Mouse (Mus musculus) CH12F3 (cell line): Measurements from ENCODE around the gene Clip3.

Source experiments
- in situ Hi-C: fragments of 300-500 bp; cut with MboI; formaldehyde crosslinking; loops from 2 replicates; pipeline ENCODE4 v1.14.3; 2020; ENCODE audit warnings: low sequenced_read_pairs

Gene Clip3

GRCm38 (mm10) chr7:30294296-30294695, 2.8 kb downstream of the Clip3 start:
- in situ Hi-C loops, result no loop called here

GRCm38 (mm10) chr7:30295103-30295502, 3.6 kb downstream of the Clip3 start:
- in situ Hi-C loops, result no loop called here

DNA sequence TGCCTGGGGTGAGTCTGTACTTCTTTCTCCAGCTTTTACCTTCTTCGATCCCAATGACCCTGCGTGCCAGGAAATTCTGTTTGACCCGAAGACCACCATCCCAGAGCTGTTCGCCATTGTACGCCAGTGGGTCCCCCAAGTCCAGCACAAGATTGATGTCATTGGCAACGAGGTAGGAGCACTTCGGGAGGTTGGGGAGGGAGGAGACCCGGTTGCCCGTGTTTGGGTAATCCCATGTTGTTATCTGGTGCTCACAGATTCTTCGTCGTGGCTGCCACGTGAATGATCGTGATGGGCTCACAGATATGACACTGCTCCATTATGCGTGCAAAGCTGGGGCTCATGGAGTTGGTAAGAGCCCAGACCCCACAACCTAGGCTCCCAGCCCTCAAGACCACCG, 5.3 kb downstream of the Clip3 start:
- in situ Hi-C loops, result no loop called here

DNA sequence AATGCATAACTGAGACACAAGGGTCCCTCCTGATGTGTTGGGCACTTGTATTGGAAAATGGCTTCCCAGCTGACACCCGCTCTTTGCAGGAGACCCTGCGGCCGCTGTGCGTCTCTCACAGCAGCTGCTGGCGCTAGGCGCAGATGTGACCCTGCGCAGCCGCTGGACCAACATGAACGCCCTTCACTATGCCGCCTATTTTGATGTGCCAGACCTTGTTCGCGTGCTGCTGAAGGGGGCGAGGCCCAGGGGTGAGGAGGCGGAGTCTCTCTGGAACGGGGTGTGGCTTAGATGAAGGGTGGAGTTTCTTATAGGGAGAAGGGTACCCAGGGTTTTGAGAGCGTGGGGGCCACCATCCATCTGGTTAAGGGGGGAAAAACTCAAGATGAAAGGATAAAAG, 5.7 kb downstream of the Clip3 start:
- in situ Hi-C loops, result no loop called here

DNA sequence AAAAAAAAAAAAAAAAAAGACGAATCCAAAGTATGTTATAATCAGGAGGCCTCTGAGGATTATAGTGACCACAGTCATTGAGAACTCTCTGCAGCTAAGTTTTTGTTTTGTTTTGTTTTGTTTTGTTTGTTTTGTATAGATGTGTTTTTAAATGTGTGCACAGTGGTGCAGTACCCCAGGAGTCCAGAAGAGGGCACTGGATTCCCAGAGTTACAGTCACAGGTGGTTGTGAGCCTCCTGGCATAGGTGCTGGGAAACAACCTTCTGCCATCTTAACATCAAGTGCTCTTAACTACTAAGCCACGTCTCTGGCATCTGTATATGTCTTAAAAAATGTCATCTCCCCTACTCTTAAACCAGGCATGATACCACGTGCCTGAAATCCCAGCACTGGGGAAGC, 9.4 kb downstream of the Clip3 start:
- in situ Hi-C loops, result no loop called here

DNA sequence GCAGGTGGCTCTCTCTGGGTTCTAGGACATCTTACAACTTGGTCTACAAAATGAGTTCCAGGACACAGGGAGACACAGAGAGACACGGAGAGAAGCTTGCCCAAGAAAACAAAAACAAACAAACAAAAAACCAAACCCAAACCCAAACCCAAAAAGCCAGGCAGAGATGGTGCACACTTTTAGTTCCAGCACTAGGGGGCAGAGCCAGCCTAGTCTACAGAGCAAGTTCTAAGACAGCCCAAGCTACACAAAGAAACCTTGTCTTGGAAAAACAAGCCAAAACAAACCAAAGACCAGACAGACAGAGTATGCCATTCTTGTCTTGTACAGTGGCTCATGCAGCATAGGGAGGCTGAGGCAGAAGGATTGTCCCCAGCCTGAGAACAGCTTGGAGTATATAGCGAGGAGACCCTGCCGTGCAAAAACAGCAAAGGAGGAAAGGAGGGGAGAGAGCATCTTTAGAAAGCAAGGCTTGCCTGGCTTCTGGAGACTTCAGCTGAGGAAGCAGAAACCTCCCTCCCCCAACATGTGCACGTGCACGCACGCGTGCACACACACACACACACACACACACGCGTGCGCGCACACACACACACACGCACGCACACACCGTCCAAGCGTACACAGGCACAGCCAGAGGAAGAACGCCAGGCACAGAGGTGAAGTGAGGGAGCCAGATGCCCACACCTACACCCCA, 14.7 kb downstream of the Clip3 start:
- in situ Hi-C loops, result no loop called here

- in situ Hi-C loops, result no loop called here
These were observed 16.8 kb downstream of the Clip3 start, which contains the start of gene Alkbh6 for GRCm38 (mm10) chr7:30308076-30309005. Alkbh6 (plus strand) TSS chr7:30308717.

DNA sequence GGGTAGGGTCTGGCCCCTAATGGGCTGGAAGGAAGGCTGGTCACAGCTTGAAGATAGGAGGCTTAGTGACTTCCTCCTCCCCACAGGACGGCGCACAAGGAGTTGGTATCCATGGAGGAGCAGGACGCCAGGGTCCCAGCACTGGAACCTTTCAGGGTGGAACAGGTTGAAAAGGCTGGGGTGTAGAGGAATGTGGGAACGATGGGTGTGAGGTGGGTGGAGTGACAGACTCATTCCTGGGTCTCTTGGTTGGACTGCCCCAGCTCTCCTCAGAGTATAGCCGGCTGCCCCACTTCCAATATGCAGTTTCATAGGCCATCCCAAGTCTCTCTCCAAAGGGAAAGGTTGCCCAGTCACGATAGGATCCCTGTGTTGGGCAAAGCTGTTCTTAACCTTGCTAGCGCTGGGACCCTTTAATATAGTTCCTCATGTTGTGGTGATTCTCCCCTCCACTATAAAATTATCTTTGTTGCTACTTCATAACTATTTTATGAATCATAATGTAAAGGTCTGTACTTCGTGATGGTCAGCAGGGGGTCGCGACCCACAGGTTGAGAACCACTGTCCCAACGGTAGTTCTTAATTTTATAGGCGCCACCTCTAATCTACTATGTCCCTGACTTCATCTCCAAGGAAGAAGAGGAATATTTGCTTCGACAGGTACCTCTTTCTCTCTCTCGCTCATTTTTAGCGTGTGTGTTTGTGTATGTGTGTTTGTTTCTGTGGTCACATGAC, 18.0 kb downstream of the Clip3 start:
- in situ Hi-C loops, result no loop called here

DNA sequence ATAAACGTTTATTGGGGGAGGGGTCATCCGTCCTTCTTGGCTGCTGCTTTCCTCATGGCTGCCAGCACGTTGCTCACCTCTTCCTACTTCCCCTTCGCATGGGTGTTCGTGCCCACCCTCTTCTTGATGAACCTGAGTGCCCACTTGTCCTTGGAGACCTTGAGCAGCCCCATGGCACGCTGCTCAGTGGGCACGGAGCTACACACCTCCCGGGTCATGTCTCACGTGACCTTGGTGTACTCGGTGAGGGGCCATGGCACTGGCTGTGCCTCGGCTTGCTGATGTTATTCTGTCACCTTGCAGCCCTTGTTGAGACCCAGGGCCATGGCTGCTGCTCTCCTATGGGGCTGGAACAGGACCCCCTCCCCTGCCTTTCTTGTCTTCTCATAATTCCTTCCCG, 18.6 kb downstream of the Clip3 start:
- in situ Hi-C loops, result no loop called here

GRCm38 (mm10) chr7:30313666-30314320, 22.3 kb downstream of the Clip3 start:
- in situ Hi-C loops, result no loop called here

GRCm38 (mm10) chr7:30314721-30315155, 23.2 kb downstream of the Clip3 start, which contains the start of gene Syne4:
Syne4 (plus strand) TSS chr7:30314807.
- in situ Hi-C loops, result no loop called here

DNA sequence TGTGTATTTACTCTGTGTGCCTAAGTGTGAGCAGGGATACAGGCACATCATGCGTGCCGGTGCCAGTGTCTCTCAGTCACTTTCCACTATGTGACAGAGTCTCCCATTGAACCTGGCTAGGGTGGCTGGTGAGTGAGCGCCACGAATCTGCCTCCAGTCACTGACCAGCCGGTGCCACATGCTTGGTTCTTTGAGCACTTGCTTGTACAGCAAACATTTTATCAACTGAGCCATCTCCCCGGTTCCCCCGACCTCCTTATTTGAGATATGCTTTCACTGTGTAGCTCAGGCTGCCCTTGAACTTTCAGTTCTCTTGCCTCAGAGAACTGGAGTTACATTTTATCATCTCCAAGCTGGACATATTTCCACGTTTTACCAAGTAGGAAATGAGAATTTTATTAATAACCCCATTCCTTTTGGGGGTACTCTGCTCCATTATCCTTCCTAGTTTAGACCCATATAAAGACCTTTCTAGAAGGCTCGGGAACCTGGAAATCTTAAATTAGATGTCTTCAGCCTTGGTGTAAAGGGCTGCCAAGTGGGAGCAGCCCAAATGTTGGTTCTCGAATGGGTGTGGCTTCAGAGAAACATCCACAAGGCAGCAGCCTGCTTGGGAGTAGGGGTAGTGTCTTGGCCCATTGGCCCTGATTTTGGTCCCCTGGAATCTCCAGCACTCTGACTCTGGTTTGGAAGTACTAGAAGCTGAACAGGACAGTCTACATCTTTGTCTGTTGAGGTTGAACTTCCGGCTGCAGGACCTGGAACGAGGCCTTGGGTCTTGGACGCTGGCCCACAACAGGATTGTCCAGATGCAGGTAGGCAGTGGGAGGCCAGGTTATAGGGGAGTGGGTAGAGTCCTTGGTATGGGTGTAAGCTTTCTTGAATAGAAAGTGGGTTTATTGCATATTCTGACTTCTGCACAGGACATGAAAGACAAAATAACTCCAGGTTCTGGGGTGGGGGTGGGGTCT, 24.3 kb downstream of the Clip3 start:
- in situ Hi-C loops, result no loop called here

DNA sequence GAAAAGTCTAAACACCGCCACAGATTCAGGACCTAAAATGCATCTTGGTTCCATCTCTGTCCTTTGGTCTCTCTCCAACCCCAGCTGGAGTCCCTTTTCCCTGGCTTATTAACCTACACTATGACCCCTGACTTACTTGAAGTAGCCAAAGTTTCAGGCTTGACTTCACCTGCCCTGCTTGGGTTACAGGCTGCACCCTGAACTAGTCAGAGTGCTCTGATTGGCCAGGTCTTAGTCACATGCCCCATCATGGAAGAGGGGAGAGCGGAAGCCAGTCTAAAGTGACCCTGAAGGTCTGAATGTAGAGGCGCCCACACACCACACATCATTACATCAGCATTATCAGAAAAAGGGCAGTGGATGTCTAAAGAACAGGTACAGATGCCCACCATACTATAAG, 26.6 kb downstream of the Clip3 start:
- in situ Hi-C loops, result no loop called here

DNA sequence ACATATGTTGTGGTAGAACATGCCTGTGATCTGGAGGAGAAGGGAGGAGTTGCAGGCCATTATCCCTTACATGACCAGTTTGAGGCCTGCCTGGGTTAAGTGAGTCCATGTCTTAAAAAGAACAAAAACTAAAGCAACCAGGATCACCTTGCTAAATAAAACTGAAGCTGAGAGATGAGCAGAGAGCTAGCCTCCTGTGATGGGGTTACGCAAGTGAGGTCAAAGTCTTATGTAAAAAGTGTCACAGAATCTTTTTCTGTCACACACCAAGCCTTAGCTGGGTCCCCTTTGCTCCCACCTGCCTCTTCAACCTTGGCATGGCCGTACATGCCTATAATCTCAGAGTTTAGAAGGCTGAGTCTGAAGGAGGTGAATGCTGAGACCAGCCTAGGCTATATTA, 29.4 kb downstream of the Clip3 start:
- in situ Hi-C loops, result no loop called here

GRCm38 (mm10) chr7:30321539-30322284, 30.2 kb downstream of the Clip3 start, which contains the start of gene E130208F15Rik:
E130208F15Rik (plus strand) TSS chr7:30321740.
- in situ Hi-C loops, result no loop called here

GRCm38 (mm10) chr7:30322285-30322667, 30.7 kb downstream of the Clip3 start:
- in situ Hi-C loops, result no loop called here

DNA sequence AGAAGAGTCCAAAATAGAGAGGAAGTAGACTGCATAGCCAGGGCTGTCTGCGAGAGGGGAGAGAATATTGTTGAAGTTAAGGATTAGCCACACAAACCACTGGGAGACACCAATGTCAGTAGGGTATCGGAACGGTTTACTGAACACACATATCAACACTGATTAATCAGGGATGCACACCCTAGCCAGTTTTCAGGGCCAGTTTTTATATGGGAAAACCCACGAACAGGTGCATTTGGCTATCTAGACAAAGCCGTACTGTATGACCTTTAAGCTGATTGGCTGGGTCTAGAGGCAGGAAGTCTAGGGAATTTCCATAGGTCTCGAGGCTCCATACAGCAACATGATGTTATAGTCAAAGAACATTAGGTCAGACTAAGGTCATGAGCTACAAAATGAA, 31.3 kb downstream of the Clip3 start:
- in situ Hi-C loops, result no loop called here

- in situ Hi-C loops, result no loop called here
These were observed 32.3 kb downstream of the Clip3 start, which contains the start of gene Sdhaf1 for GRCm38 (mm10) chr7:30323795-30324194. Sdhaf1 (minus strand) TSS chr7:30323895.
